Mouse (Mus musculus) lung, embryonic 14.5 days (tissue): ENCODE data around the gene Med13l. TPM values are rescaled to one million over a fixed set of nuclear protein-coding genes. Genes with fewer than 3 reads are reported as not detected.
A peak's percentile ranks its signal among the peaks of the same experiment; 100 is the strongest.

ENCODE experiments used
- ATAC-seq: fragments of 200-750 bp; cut with Nextera tagmentation; 2 replicates; pipeline ENCODE4 v1.8.0; 2017; ENCODE audit warnings: mild to moderate bottlenecking, moderate TSS enrichment, moderate library complexity; ENCODE audit not compliant: insufficient read depth
- DNase-seq: peaks from one replicate; pipeline ENCODE4 v3.0.0-alpha.2; 2015
- H3K27ac ChIP-seq: fragments of 300-500 bp; sonication (generic); 2 replicates; pipeline ENCODE4 v1.5.1; 2014; ENCODE audit warnings: low read depth, mild to moderate bottlenecking, moderate library complexity
- H3K27me3 ChIP-seq: fragments of 300-500 bp; sonication (generic); 2 replicates; pipeline ENCODE4 v1.6.1; 2014; ENCODE audit warnings: low read length, control low read depth; ENCODE audit not compliant: insufficient read depth
- H3K36me3 ChIP-seq: fragments of 300-500 bp; sonication (generic); 2 replicates; pipeline ENCODE4 v1.6.1; 2014; ENCODE audit warnings: control low read depth; ENCODE audit not compliant: insufficient read depth
- H3K4me1 ChIP-seq: fragments of 300-500 bp; sonication (generic); 2 replicates; pipeline ENCODE4 v1.6.1; 2014; ENCODE audit warnings: antibody characterized with exemption, control low read depth; ENCODE audit not compliant: insufficient read depth
- H3K4me2 ChIP-seq: fragments of 300-500 bp; sonication (generic); 2 replicates; pipeline ENCODE4 v1.6.1; 2014; ENCODE audit warnings: mild to moderate bottlenecking
- H3K4me3 ChIP-seq: fragments of 300-500 bp; sonication (generic); 2 replicates; pipeline ENCODE4 v1.5.1; 2014; ENCODE audit warnings: low read depth, low read length
- H3K9ac ChIP-seq: fragments of 300-500 bp; sonication (generic); 2 replicates; pipeline ENCODE4 v1.6.1; 2014
- H3K9me3 ChIP-seq: fragments of 300-500 bp; sonication (generic); 2 replicates; pipeline ENCODE4 v1.6.1; 2016; ENCODE audit warnings: low read depth, low read length, control low read depth
- CTCF ChIP-seq: IDR thresholded peaks from 2 replicates; pipeline ENCODE4 v1.5.1; 2016; ENCODE audit warnings: antibody characterized with exemption, low read depth
- WGBS: fragments of 180-500 bp; shearing (Covaris S2); extraction: QIAGEN DNeasy Blood & Tissue Kit; methylation state at CpG from one replicate; pipeline ENCODE4 v1.1.7; 2014; 5-methylcytosine and 5-hydroxymethylcytosine counted together
- polyA plus RNA-seq: library from polyadenylated mRNA; unstranded; fragments of >200 nt; fragmentation: Nextera tagmentation; extraction: Ambion mirVana; gene quantifications from 2 replicates; pipeline ENCODE4 v1.2.1, GENCODE M21; 2014

Gene Med13l
- polyA plus RNA-seq, 1 experiment from 2014 or later, result 14.1 TPM

DNA sequence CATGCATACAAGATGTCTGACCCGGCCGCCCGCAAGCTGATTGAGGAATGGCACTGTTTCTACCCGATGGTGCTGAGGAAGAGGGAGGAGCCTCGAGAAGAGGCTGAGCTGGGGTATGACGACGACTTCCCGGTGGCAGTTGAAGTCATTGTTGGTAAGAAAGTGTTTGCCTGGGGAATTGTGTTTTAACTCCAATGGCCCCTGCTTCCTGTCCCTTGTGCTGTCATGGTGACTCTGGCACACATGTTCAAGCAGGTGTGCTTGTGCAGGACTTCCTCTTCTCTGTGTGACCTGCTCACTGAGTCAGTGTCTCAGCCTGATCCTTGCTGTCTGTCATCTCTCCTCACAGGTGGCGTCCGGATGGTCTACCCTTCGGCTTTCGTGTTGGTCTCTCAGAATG is 160.9 kb downstream of the Med13l start:
- Histone ChIP-seq H3K27me3 (no peaks in the 10 kb centered on the region), H3K36me3 (peaks cover 37% of the 10 kb centered on the region), H3K9me3 (no peaks in the 10 kb centered on the region), H3K4me3 (no peak overlapping the region), H3K4me2 (no peak overlapping the region), H3K4me1 (no peaks in the 10 kb centered on the region), H3K27ac (0 out of 2 replicates have a peak overlapping the region, but pooled peaks have one; percentile 2), H3K9ac (no peak overlapping the region)
- 73% methylated on average over 12 of the region's 12 CpGs for WGBS
- no peak for TF ChIP-seq CTCF
- ATAC-seq (no peak), DNase-seq (no peak)

DNA sequence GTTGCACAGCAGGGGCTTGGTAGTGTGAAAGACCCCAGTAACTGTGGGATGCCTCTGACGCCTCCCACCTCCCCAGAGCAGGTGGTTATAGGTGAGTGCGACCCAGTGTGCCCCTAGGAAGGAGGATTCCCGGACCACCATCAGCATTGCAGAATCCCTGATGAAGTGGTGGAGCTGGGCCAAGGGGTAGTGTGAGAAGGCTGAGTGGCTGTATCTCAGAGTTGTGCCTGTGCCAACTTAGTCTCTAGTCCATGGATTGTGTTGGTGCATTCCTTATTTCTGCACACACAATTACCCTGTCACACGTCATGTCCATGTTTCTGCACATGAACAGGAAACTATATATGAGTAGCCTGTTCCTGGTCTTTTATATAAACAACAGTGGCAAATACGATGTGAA is 161.4 kb downstream of the Med13l start:
- Histone ChIP-seq H3K4me2 (no peak overlapping the region), H3K9me3 (no peaks in the 10 kb centered on the region), H3K4me1 (no peaks in the 10 kb centered on the region), H3K27ac (0 out of 2 replicates have a peak overlapping the region, but pooled peaks have one; percentile 2), H3K27me3 (no peaks in the 10 kb centered on the region), H3K36me3 (peaks cover 41% of the 10 kb centered on the region), H3K4me3 (no peak overlapping the region), H3K9ac (no peak overlapping the region)
- no peak for DNase-seq
- TF ChIP-seq CTCF, result no peak
- 73% methylated on average over 5 of the region's 5 CpGs for WGBS
- no peak for ATAC-seq

DNA sequence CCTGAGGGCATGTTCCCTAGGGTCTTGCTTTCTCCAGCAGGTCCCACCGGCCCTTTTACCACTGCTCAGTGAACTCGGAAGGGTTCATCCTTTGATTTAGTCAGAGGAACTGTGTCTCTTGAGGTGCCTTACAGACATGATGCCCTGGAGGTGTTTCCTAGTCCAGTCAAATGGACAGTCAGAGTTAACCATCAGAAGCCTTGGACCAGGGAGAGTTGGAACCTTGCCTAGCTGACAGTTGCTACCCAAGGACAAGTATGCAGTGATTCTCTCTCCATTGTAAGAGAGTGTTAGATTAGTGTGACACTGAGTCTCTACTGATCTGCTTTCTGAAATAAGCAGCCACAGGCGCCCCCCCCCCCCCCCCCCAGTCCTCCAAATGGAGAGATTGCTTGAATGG is 162.0 kb downstream of the Med13l start:
- Histone ChIP-seq H3K4me3 (no peak overlapping the region), H3K27me3 (no peaks in the 10 kb centered on the region), H3K36me3 (peaks cover 46% of the 10 kb centered on the region), H3K9ac (no peak overlapping the region), H3K27ac (no peak overlapping the region), H3K4me1 (no peaks in the 10 kb centered on the region), H3K4me2 (no peak overlapping the region), H3K9me3 (no peaks in the 10 kb centered on the region)
- ATAC-seq (no peak), DNase-seq (no peak)
- WGBS, result 73% methylated on average over 3 of the region's 3 CpGs
- TF ChIP-seq CTCF, result no peak

DNA sequence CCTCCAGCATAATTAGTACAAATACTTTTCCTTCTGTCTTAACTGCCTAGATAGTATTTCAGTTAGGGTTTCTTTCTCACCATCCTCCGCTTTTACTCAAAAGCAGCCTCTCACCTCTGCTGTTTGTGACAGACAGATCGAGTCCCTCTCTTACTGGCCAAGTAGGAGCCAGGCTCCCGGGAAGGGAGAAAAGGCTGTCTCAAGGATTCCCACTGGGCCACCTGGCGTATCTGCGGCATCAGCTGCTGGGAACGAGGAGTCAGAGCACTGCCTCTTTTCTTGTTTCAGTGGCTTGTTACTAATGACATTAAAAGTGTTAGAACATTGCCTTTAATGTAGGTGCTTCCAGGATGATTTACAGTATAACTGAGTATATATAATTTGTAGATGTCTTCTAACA is 164.9 kb downstream of the Med13l start:
- Histone ChIP-seq H3K4me1 (no peaks in the 10 kb centered on the region), H3K4me3 (no peak overlapping the region), H3K27ac (no peak overlapping the region), H3K4me2 (no peak overlapping the region), H3K9me3 (no peaks in the 10 kb centered on the region), H3K9ac (no peak overlapping the region), H3K36me3 (peaks cover 76% of the 10 kb centered on the region), H3K27me3 (no peaks in the 10 kb centered on the region)
- no peak for TF ChIP-seq CTCF
- DNase-seq, result no peak
- WGBS, result 66% methylated on average over 6 of the region's 6 CpGs
- no peak for ATAC-seq

DNA sequence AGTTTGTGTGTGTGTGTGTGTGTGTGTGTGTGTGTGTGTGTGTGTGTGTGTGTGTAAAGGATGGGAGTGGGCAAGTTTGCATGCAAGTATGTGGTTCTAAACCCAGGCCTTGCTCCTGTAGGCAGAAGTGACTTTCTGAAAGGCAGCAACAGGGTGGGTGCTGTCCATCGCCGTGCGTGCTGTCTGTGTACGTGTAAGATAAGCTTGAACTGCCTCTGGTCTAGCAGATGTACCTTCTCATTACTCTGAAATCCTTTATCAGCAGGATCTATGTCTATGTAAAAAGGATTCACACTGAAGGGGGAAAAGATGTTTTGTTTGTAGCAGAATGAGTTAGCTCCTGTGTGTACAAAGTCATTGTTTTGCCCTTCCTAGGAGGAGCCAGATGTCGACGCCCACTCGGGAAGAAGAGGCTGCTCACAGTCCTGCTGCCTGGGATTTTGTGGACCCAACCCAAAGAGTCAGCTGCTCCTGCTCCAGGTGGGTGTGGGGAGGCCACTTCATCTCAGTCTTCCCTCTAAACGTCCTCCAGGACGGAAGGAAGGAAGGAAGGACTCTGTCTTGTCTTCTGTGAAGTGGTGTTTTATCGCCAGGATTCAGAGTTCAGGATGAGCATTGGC is 165.5 kb downstream of the Med13l start:
- no peak overlapping the region for H3K27ac ChIP-seq
- WGBS, result 62% methylated on average over 10 of the region's 10 CpGs
- no peak for TF ChIP-seq CTCF

DNA sequence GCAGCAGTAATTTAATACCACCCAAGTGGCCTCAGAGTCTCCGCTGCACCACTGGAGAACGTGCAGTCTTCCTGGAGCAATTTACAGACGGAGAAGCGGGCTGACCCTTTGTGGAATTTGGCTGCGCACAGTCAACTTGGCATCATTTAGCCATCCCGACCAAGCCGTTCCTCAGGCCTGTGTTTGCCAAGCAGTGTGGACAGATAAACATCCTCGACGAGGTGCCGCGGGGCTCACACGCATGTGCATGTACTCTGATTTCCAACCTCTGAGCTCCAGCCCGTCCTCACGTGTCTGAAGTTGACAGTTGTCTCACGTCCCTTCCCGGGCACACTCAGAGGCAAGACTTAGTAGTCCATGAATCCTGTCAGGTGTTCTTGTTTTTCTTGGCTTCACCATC is 166.9 kb downstream of the Med13l start:
- Histone ChIP-seq H3K4me1 (no peaks in the 10 kb centered on the region), H3K27me3 (no peaks in the 10 kb centered on the region), H3K9ac (no peak overlapping the region), H3K4me2 (no peak overlapping the region), H3K36me3 (peaks cover 78% of the 10 kb centered on the region), H3K9me3 (no peaks in the 10 kb centered on the region), H3K4me3 (no peak overlapping the region), H3K27ac (no peak overlapping the region)
- ATAC-seq, result no peak
- TF ChIP-seq CTCF, result no peak
- 75% methylated on average over 16 of the region's 16 CpGs for WGBS
- no peak for DNase-seq

More for the DNA sequence above, 165.5 kb downstream of the Med13l start:
- Histone ChIP-seq H3K27me3 (no peaks in the 10 kb centered on the region), H3K36me3 (peaks cover 82% of the 10 kb centered on the region), H3K4me1 (no peaks in the 10 kb centered on the region), H3K4me2 (no peak overlapping the region), H3K9ac (no peak overlapping the region), H3K9me3 (no peaks in the 10 kb centered on the region), H3K4me3 (no peak overlapping the region)
- DNase-seq (no peak), ATAC-seq (no peak)

DNA sequence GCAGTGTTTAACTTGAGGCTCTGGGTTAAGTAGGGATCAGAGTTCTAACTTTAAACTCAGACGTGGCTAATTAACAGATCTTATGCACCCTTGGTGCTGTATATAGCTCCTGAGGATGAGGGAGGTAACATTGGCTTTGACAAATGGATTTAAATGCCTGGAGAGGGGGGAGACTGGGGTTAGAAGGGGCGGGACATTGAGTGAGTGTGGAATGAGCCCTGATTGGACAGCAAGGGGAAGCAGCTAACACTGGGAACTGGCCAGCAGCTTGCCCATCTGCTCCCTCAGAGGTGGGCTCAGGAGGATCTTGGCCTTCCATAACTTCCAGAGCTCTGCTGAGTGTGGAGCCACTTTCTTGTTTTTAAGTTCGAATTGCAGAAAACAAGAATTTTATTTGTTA is 171.7 kb downstream of the Med13l start:
- peaks cover 79% of the 10 kb centered on the region for H3K36me3 ChIP-seq
- no peaks in the 10 kb centered on the region for H3K4me1 ChIP-seq
- no peak for DNase-seq

More for the DNA sequence above, 171.7 kb downstream of the Med13l start:
- Histone ChIP-seq H3K4me2 (no peak overlapping the region), H3K27me3 (no peaks in the 10 kb centered on the region), H3K9me3 (no peaks in the 10 kb centered on the region), H3K27ac (no peak overlapping the region), H3K4me3 (no peak overlapping the region), H3K9ac (no peak overlapping the region)
- no peak for ATAC-seq
- TF ChIP-seq CTCF, result no peak
- 57% methylated on average over 3 of the region's 3 CpGs for WGBS
